Mouse (Mus musculus) erythroblast, embryonic 14.5 days (primary cell): ENCODE data around the gene Cdc42ep5.

Experiments
- GATA1 ChIP-seq: IDR thresholded peaks from 2 replicates; pipeline ENCODE4 v1.6.1; 2012; ENCODE audit warnings: low read length, inconsistent platforms, mixed read lengths
- TAL1 ChIP-seq: IDR thresholded peaks from 3 replicates; pipeline ENCODE4 v1.6.1; 2012; ENCODE audit warnings: low read length, inconsistent platforms, mixed read lengths

DNA sequence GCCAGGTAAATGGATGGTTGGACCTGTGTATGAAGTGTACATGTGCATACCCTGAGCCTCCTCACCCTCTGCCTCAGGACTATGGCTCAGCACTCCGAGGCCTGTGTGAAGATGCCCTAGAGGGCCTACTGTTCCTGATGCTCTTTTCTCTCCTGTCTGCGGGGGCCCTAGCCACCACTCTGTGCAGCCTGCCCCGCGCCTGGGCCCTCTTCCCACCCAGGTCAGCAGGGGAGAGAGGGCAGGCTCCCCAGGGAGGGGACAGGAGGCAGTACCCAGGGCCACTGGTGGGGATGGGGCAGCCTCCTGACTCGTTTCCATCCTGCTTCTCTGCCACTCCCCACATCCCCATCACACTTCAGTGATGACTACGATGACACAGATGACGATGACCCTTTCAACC lies 31.7 kb downstream of the Cdc42ep5 start:
- no peak for TF ChIP-seq TAL1
- no peak for TF ChIP-seq GATA1
